Mouse (Mus musculus): ENCODE measurements at regions not wholly inside any gene's neighbourhood (a gene's known extent, or its start where the extent isn't known, plus 50 kb on each side); places are given as distances from the start of the nearest gene placed in this dataset.

DNA sequence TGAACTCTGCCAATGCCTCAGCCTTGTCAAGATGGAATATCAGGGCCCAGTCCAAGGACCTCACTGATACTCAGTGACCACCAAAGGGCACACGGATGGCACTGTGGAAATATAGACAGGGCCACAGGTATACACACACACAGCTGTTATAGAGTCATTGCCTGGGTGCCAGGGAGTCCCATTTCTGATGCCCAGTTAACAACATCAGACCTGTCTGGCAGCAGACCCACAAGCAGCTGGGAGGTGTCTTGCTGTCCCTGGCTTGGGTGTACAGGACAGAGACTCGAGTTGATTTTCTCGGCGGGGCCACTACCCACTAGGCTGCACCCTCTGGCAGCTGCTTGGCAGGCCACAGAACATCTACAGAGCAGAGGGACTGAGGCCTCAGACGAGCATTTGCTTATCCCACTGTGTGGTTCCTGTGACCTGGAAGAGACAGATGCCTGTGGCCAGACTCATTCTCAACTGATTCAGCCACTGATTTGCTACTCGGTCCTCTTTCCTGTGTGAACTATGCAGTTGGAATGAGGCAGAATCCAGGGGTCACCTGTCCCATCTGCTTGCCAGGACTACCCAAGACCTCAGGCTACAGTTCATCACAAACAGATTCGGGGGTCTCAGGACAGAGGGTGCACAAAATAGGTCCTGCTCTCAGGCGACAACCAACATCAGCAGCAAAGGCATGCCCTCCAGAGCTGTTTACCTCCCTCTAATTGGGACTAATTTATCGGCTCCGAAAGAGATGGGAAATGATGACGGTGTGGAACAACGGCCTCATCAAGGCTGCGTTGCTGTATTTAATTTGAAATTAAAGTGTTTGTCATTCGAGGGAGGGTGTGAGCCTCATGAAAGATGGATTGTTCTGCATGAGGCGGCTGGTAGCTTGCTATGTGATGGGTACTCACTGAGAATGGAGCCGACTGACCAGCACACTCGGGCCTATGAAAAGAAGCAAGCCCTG lies 110.0 kb upstream of the Ppp1r26 start:
- no peak overlapping the region for H3K9ac ChIP-seq (replicated peaks; ENCODE audit: low read depth, low read length)
- ATAC-seq = no peak
- no peak overlapping the region for H3K4me3 ChIP-seq (replicated peaks; ENCODE audit: low read length)
- no peak overlapping the region for H3K4me2 ChIP-seq (ENCODE audit: low read length)
- no peaks in the 10 kb centered on the region for H3K9me3 ChIP-seq (ENCODE audit: control insufficient read depth, low read length)
- H3K27me3 ChIP-seq (replicated peaks; ENCODE audit: control insufficient read depth, insufficient read depth, low read length) = no peaks in the 10 kb centered on the region
- peaks cover 25% of the 10 kb centered on the region for H3K4me1 ChIP-seq (replicated peaks; ENCODE audit: control insufficient read depth, insufficient read depth, low read length)
- no peaks in the 10 kb centered on the region for H3K36me3 ChIP-seq (ENCODE audit: control insufficient read depth, insufficient read depth)
- WGBS = 40% methylated on average over 17 of the region's 17 CpGs
- H3K27ac ChIP-seq (ENCODE audit: low read length) = no peak overlapping the region

DNA sequence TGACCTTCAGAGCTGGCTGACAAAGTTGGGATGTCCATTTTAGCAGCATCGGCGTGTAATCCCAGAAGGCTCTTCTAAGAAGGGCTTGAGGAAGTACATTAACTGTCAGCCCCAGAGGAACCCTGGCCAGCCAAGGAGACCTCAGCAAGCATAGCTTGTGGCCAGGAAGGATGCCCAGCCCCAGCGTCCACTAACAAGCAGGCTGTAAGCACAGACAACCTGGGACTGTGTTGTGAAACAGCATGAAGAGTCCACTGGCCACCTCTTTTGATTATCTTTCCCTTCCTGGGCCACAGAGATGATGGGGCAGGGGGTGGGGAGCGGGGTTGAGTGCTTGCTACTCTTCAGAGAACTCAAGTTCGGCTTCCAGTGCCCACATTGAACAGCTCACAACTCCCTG lies 109.0 kb upstream of the Ppp1r26 start:
- H3K9me3 ChIP-seq (ENCODE audit: control insufficient read depth, low read length) = no peaks in the 10 kb centered on the region
- no peak overlapping the region for H3K4me2 ChIP-seq (ENCODE audit: low read length)
- no peaks in the 10 kb centered on the region for H3K36me3 ChIP-seq (ENCODE audit: control insufficient read depth, insufficient read depth)
- no peak overlapping the region for H3K4me3 ChIP-seq (replicated peaks; ENCODE audit: low read length)
- H3K9ac ChIP-seq (replicated peaks; ENCODE audit: low read depth, low read length) = no peak overlapping the region
- H3K4me1 ChIP-seq (replicated peaks; ENCODE audit: control insufficient read depth, insufficient read depth, low read length) = peaks cover 25% of the 10 kb centered on the region
- H3K27ac ChIP-seq (ENCODE audit: low read length) = no peak overlapping the region
- WGBS = 90% methylated on average over 5 of the region's 5 CpGs
- ATAC-seq = no peak
- H3K27me3 ChIP-seq (replicated peaks; ENCODE audit: control insufficient read depth, insufficient read depth, low read length) = no peaks in the 10 kb centered on the region

DNA sequence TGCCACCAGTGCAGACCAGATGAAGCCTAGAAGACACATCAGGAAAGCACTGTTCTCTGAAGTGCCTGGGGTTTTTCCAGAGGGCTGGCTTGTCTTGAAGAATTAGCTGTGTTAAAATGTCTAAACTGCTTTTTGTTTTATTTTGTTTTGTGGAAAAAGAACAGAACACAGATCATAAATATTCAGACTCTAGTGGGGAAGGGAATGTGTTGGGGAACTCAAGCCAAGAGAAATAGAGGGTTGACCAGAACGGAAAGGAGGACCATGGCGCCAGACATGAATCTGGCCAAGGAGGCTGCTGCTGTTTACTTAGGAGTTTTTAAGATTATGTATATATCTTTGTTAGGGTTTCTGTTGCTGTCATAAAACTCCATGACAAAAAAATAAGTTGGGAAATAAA lies 105.3 kb upstream of the Ppp1r26 start:
- ATAC-seq = no peak
- Histone ChIP-seq H3K9me3 (ENCODE audit: control insufficient read depth, low read length) (no peaks in the 10 kb centered on the region), H3K4me1 (replicated peaks; ENCODE audit: control insufficient read depth, insufficient read depth, low read length) (peaks cover 11% of the 10 kb centered on the region), H3K36me3 (ENCODE audit: control insufficient read depth, insufficient read depth) (no peaks in the 10 kb centered on the region), H3K9ac (replicated peaks; ENCODE audit: low read depth, low read length) (no peak overlapping the region), H3K4me3 (replicated peaks; ENCODE audit: low read length) (no peak overlapping the region), H3K27me3 (replicated peaks; ENCODE audit: control insufficient read depth, insufficient read depth, low read length) (no peaks in the 10 kb centered on the region), H3K27ac (ENCODE audit: low read length) (no peak overlapping the region), H3K4me2 (ENCODE audit: low read length) (no peak overlapping the region)
- 94% methylated on average over 2 of the region's 2 CpGs for WGBS

DNA sequence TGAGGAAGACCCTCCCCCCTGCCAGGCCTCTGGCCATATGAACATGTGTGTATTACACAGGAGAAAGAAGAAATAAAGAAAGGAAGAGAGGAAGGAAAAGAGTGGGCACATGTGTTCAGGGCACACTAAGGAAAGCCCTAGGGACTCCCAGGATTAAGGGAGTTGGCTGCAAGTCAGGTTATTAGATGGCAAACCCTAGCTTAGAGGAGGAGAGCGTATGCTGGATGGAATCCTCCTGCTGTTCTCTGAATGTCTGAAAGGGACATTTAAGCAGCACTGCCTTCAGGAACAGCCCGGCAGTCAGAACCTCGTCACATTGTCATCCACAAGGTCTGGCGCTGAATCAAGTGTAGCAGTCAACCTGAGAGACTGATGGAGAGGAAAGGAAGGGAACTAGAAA lies 98.1 kb upstream of the Ppp1r26 start:
- Histone ChIP-seq H3K9me3 (ENCODE audit: control insufficient read depth, low read length) (no peaks in the 10 kb centered on the region), H3K9ac (replicated peaks; ENCODE audit: low read depth, low read length) (no peak overlapping the region), H3K4me2 (ENCODE audit: low read length) (no peak overlapping the region), H3K4me3 (replicated peaks; ENCODE audit: low read length) (no peak overlapping the region), H3K4me1 (replicated peaks; ENCODE audit: control insufficient read depth, insufficient read depth, low read length) (0 out of 2 replicates have a peak, but pooled peaks cover 2% of the 10 kb centered on the region), H3K36me3 (ENCODE audit: control insufficient read depth, insufficient read depth) (no peaks in the 10 kb centered on the region), H3K27me3 (replicated peaks; ENCODE audit: control insufficient read depth, insufficient read depth, low read length) (no peaks in the 10 kb centered on the region), H3K27ac (ENCODE audit: low read length) (no peak overlapping the region)
- ATAC-seq = no peak
- 62% methylated on average over 4 of the region's 4 CpGs for WGBS

DNA sequence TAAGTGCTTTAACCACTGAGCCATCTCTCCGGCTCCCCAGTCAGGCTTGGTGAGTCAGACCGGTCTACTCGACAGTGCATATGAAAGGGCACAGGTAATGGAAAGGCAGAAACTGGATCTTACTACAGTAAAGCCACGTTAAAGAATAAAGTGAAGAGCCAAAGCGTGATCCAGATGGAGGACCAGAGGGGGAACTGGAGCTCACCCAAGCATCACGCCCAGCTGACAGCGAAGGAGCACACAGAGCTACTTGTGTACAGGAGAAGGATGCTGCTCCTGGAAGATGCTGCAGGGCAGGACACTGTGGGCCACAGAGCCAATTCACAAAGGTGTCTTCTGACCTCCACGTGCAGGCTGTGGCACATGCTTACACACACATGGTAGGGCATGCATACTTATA lies 96.7 kb upstream of the Ppp1r26 start:
- no peak for ATAC-seq
- no peak overlapping the region for H3K27ac ChIP-seq (ENCODE audit: low read length)
- WGBS = 71% methylated on average over 8 of the region's 8 CpGs
- H3K36me3 ChIP-seq (ENCODE audit: control insufficient read depth, insufficient read depth) = no peaks in the 10 kb centered on the region
- H3K4me2 ChIP-seq (ENCODE audit: low read length) = no peak overlapping the region
- H3K4me3 ChIP-seq (replicated peaks; ENCODE audit: low read length) = no peak overlapping the region
- no peaks in the 10 kb centered on the region for H3K27me3 ChIP-seq (replicated peaks; ENCODE audit: control insufficient read depth, insufficient read depth, low read length)
- no peak overlapping the region for H3K9ac ChIP-seq (replicated peaks; ENCODE audit: low read depth, low read length)
- 0 out of 2 replicates have a peak, but pooled peaks cover 2% of the 10 kb centered on the region for H3K4me1 ChIP-seq (replicated peaks; ENCODE audit: control insufficient read depth, insufficient read depth, low read length)
- no peaks in the 10 kb centered on the region for H3K9me3 ChIP-seq (ENCODE audit: control insufficient read depth, low read length)

DNA sequence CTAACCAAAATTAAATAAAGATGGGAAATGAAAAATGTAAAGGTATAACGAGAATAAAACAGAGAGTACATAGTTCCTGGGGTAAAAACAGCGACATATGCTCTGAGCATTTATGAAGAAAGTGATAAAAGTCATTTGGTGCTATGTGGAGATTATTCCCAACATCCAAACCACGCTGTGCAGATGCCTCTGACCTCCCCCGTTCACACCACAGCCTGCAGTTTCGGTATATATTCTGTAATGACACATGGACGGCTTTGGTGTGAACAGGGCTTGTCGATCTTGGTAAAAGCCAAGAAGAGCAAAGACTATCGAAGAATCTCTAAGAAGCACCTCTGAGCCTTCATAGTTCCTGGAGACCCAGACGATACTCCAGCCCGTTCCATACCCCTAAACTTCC lies 95.2 kb upstream of the Ppp1r26 start:
- no peak for ATAC-seq
- Histone ChIP-seq H3K36me3 (ENCODE audit: control insufficient read depth, insufficient read depth) (no peaks in the 10 kb centered on the region), H3K4me2 (ENCODE audit: low read length) (no peak overlapping the region), H3K27ac (ENCODE audit: low read length) (no peak overlapping the region), H3K4me1 (replicated peaks; ENCODE audit: control insufficient read depth, insufficient read depth, low read length) (0 out of 2 replicates have a peak, but pooled peaks cover 2% of the 10 kb centered on the region), H3K27me3 (replicated peaks; ENCODE audit: control insufficient read depth, insufficient read depth, low read length) (no peaks in the 10 kb centered on the region), H3K9me3 (ENCODE audit: control insufficient read depth, low read length) (no peaks in the 10 kb centered on the region), H3K9ac (replicated peaks; ENCODE audit: low read depth, low read length) (no peak overlapping the region), H3K4me3 (replicated peaks; ENCODE audit: low read length) (no peak overlapping the region)
- 88% methylated on average over 10 of the region's 10 CpGs for WGBS

DNA sequence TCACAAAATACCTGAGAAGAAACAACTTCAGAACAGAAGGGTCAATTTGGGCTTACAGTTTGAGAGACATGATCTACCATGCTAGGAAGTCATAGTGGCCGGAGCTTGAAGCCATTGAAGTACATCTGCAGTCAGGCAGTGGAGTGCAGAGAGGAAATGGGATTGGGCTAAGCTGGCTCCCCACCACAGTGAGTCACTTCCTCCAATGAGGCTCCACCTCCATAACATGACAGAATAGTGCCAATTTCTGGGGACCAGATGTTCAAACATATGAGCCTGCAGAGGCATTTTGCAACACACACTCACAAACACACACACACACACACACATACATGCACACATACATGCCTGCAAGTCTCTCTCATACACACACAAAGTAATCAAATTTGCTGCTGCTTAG lies 93.7 kb upstream of the Ppp1r26 start:
- no peak overlapping the region for H3K4me2 ChIP-seq (ENCODE audit: low read length)
- 0 out of 2 replicates have a peak, but pooled peaks cover 2% of the 10 kb centered on the region for H3K4me1 ChIP-seq (replicated peaks; ENCODE audit: control insufficient read depth, insufficient read depth, low read length)
- 83% methylated on average over 1 of the region's 1 CpGs for WGBS
- H3K4me3 ChIP-seq (replicated peaks; ENCODE audit: low read length) = no peak overlapping the region
- H3K9ac ChIP-seq (replicated peaks; ENCODE audit: low read depth, low read length) = no peak overlapping the region
- no peaks in the 10 kb centered on the region for H3K27me3 ChIP-seq (replicated peaks; ENCODE audit: control insufficient read depth, insufficient read depth, low read length)
- no peaks in the 10 kb centered on the region for H3K9me3 ChIP-seq (ENCODE audit: control insufficient read depth, low read length)
- no peak for ATAC-seq
- no peak overlapping the region for H3K27ac ChIP-seq (ENCODE audit: low read length)
- H3K36me3 ChIP-seq (ENCODE audit: control insufficient read depth, insufficient read depth) = no peaks in the 10 kb centered on the region

DNA sequence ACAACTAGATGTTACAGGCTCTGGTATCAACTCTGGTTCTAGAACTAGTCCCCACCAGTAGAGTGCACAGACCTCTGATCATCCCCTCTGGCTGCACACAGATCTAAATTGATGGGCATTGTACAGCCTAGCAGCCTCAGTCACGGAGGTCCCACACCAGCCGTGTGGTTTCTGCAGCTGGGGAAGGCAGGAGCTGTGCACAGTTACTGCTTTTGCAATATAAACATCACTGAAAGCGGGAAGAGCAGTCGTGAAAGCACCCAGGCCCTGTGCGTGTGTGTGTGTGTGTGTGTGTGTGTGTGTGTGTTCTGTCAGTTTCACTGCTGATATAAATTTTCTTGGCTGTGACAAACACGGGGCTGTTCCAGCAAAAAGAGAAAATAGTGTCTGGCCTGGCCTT lies 84.4 kb upstream of the Ppp1r26 start:
- Histone ChIP-seq H3K4me2 (ENCODE audit: low read length) (no peak overlapping the region), H3K9ac (replicated peaks; ENCODE audit: low read depth, low read length) (no peak overlapping the region), H3K27ac (ENCODE audit: low read length) (no peak overlapping the region), H3K9me3 (ENCODE audit: control insufficient read depth, low read length) (no peaks in the 10 kb centered on the region), H3K36me3 (ENCODE audit: control insufficient read depth, insufficient read depth) (no peaks in the 10 kb centered on the region), H3K4me1 (replicated peaks; ENCODE audit: control insufficient read depth, insufficient read depth, low read length) (peaks cover 4% of the 10 kb centered on the region), H3K4me3 (replicated peaks; ENCODE audit: low read length) (no peak overlapping the region), H3K27me3 (replicated peaks; ENCODE audit: control insufficient read depth, insufficient read depth, low read length) (no peaks in the 10 kb centered on the region)
- ATAC-seq = no peak
- 57% methylated on average over 6 of the region's 6 CpGs for WGBS

DNA sequence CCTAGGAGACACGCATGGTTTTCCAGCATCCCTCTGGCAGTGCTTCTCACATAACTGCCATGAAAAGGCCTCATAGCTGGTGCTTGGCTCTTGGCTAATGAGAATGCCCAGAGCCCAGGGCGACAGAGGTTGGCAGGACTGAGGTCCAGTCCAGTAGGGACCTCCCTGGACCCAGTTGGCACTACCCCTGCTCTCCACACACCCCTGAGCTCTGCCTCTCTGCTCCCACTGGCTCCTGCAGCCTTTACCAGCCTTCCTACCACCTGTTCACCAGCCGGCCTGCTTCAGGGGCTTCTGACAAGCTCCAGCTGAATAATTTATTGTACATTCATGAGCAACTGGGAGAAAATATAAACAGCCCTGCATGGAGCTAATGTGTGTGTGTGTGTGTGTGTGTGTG lies 82.0 kb upstream of the Ppp1r26 start:
- Histone ChIP-seq H3K27me3 (replicated peaks; ENCODE audit: control insufficient read depth, insufficient read depth, low read length) (no peaks in the 10 kb centered on the region), H3K4me2 (ENCODE audit: low read length) (no peak overlapping the region), H3K4me3 (replicated peaks; ENCODE audit: low read length) (no peak overlapping the region), H3K9me3 (ENCODE audit: control insufficient read depth, low read length) (no peaks in the 10 kb centered on the region), H3K36me3 (ENCODE audit: control insufficient read depth, insufficient read depth) (no peaks in the 10 kb centered on the region), H3K27ac (ENCODE audit: low read length) (peak overlapping the region; percentile 58), H3K4me1 (replicated peaks; ENCODE audit: control insufficient read depth, insufficient read depth, low read length) (peaks cover 8% of the 10 kb centered on the region), H3K9ac (replicated peaks; ENCODE audit: low read depth, low read length) (no peak overlapping the region)
- 57% methylated on average over 3 of the region's 3 CpGs for WGBS
- peak; percentile 33; the same call in 1 of the 2 replicates for ATAC-seq
